Mouse (Mus musculus) embryonic fibroblast, embryonic 13.5 days (primary cell): ENCODE measurements around the gene Zfp775.

Experiments
- CTCF ChIP-seq: IDR thresholded peaks from 2 replicates; pipeline ENCODE4 v1.5.1; 2011; ENCODE audit warnings: mild to moderate bottlenecking, control low read depth, low read length, moderate library complexity, borderline replicate concordance; ENCODE audit not compliant: insufficient read depth
- POLR2A ChIP-seq: IDR thresholded peaks from 2 replicates; pipeline ENCODE4 v1.6.1; 2011; ENCODE audit warnings: low read depth, mild to moderate bottlenecking, control low read depth, low read length, moderate library complexity

DNA sequence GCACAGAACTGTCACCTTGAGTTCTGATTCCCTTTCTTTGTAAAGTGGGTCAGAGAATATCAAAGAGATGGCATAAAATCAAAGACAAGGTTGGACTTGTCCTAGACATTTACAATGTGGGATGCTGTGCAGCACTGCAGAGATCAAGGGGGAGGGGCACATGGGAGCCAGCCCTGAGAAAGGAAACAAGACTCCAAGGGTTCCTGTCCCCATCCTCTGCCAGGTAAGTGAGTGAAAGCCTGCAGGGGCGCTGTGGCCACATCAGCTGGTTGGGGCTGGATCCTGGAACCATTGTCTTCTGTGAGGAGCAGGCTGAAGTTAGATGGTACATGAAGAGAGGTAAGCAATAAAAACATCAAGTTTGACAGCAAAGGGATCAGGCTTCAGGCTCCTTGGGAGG is 21.6 kb downstream of the Zfp775 start:
- TF ChIP-seq CTCF (no peak), POLR2A (no peak)
